Mouse (Mus musculus) lung, embryonic 16.5 days (tissue): Measurements from ENCODE around the gene Cmtm2b. TPM values are rescaled to one million over a fixed set of nuclear protein-coding genes. Genes with fewer than 3 reads are reported as not detected.

Experiments used
- ATAC-seq: fragments of 200-750 bp; cut with Nextera tagmentation; 2 replicates; pipeline ENCODE4 v1.8.0; 2017; ENCODE audit warnings: low read depth, mild to moderate bottlenecking, moderate library complexity
- H3K27ac ChIP-seq: fragments of 300-500 bp; sonication (generic); 2 replicates; pipeline ENCODE4 v1.5.1; 2014; ENCODE audit warnings: mild to moderate bottlenecking, control low read depth, low read length
- H3K27me3 ChIP-seq: fragments of 300-500 bp; sonication (generic); 2 replicates; pipeline ENCODE4 v1.6.1; 2014; ENCODE audit warnings: low read depth, low read length, mixed read lengths; ENCODE audit not compliant: control insufficient read depth, insufficient read depth
- H3K36me3 ChIP-seq: fragments of 300-500 bp; sonication (generic); 2 replicates; pipeline ENCODE4 v1.6.1; 2014; ENCODE audit warnings: low read length; ENCODE audit not compliant: control insufficient read depth, insufficient read depth
- H3K4me1 ChIP-seq: fragments of 300-500 bp; sonication (generic); replicated peaks from 2 replicates; pipeline ENCODE4 v1.6.1; 2014; ENCODE audit warnings: low read length, mixed read lengths; ENCODE audit not compliant: control insufficient read depth, insufficient read depth
- H3K4me2 ChIP-seq: fragments of 300-500 bp; sonication (generic); 2 replicates; pipeline ENCODE4 v1.6.1; 2014; ENCODE audit warnings: low read depth, low read length, control low read depth
- H3K4me3 ChIP-seq: fragments of 300-500 bp; sonication (generic); 2 replicates; pipeline ENCODE4 v1.5.1; 2014; ENCODE audit warnings: mild to moderate bottlenecking, low read length, control low read depth
- H3K9ac ChIP-seq: fragments of 300-500 bp; sonication (generic); 2 replicates; pipeline ENCODE4 v1.6.1; 2014; ENCODE audit warnings: low read length, control low read depth
- H3K9me3 ChIP-seq: fragments of 300-500 bp; sonication (generic); 2 replicates; pipeline ENCODE4 v1.6.1; 2016; ENCODE audit warnings: low read length; ENCODE audit not compliant: control insufficient read depth
- WGBS: fragments of 180-500 bp; shearing (Covaris S2); extraction: QIAGEN DNeasy Blood & Tissue Kit; methylation state at CpG from one replicate; pipeline ENCODE4 v1.1.7; 2014; 5-methylcytosine and 5-hydroxymethylcytosine counted together
- polyA plus RNA-seq: library from polyadenylated mRNA; unstranded; fragments of >200 nt; fragmentation: Nextera tagmentation; extraction: Ambion mirVana; gene quantifications from 2 replicates; pipeline ENCODE4 v1.2.1, GENCODE M21; 2015

Cmtm2b gene
- polyA plus RNA-seq, 1 experiment from 2014 or later = not detected

GRCm38 (mm10) chr8:104340233-104341105 lies 18.4 kb downstream of the Cmtm2b start:
- peak overlapping the region; percentile 89 for H3K27ac ChIP-seq
- no peaks in the 10 kb centered on the region for H3K27me3 ChIP-seq
- 2% methylated on average over 47 of the region's 54 CpGs for WGBS
- H3K36me3 ChIP-seq = peaks cover 2% of the 10 kb centered on the region; the same call in 1 of the 2 replicates
- peaks cover 17% of the 10 kb centered on the region for H3K4me1 ChIP-seq
- ATAC-seq = peak; percentile 85
- H3K9ac ChIP-seq = peak overlapping the region; percentile 80
- H3K4me3 ChIP-seq = peak overlapping the region; percentile 63
- H3K9me3 ChIP-seq = no peaks in the 10 kb centered on the region; the same call in 1 of the 2 replicates
- peak overlapping the region; percentile 81 for H3K4me2 ChIP-seq

- Histone ChIP-seq H3K36me3 (peaks cover 2% of the 10 kb centered on the region; the same call in 1 of the 2 replicates), H3K4me2 (peak overlapping the region; percentile 81), H3K27ac (peak overlapping the region; percentile 89), H3K9ac (peak overlapping the region; percentile 80), H3K4me3 (peak overlapping the region; percentile 63), H3K4me1 (peaks cover 17% of the 10 kb centered on the region), H3K9me3 (no peaks in the 10 kb centered on the region; the same call in 1 of the 2 replicates), H3K27me3 (no peaks in the 10 kb centered on the region)
- WGBS = under 1% methylated on average over 24 of the region's 24 CpGs
- ATAC-seq = peak; percentile 69
Measured at GRCm38 (mm10) chr8:104341106-104341561, 19.1 kb downstream of the Cmtm2b start.

- Histone ChIP-seq H3K27me3 (no peaks in the 10 kb centered on the region), H3K4me1 (peaks cover 17% of the 10 kb centered on the region), H3K4me3 (peak overlapping the region; percentile 63), H3K36me3 (peaks cover 2% of the 10 kb centered on the region; the same call in 1 of the 2 replicates), H3K4me2 (peak overlapping the region; percentile 81), H3K27ac (peak overlapping the region; percentile 44), H3K9me3 (no peaks in the 10 kb centered on the region; the same call in 1 of the 2 replicates), H3K9ac (peak overlapping the region; percentile 80; the same call in 1 of the 2 replicates)
- ATAC-seq = no peak
- whole genome bisulfite sequencing = 41% methylated on average over 6 of the region's 6 CpGs
Measured at GRCm38 (mm10) chr8:104341678-104342077, 19.6 kb downstream of the Cmtm2b start.

- Histone ChIP-seq H3K4me1 (peaks cover 17% of the 10 kb centered on the region), H3K9me3 (no peaks in the 10 kb centered on the region), H3K4me2 (0 out of 2 replicates have a peak overlapping the region, but pooled peaks have one; percentile 13), H3K27ac (no peak overlapping the region), H3K9ac (no peak overlapping the region), H3K4me3 (no peak overlapping the region), H3K36me3 (peaks cover 2% of the 10 kb centered on the region; the same call in 1 of the 2 replicates), H3K27me3 (no peaks in the 10 kb centered on the region)
- 51% methylated on average over 5 of the region's 5 CpGs for WGBS
- no peak for ATAC-seq
Measured at GRCm38 (mm10) chr8:104342426-104342825, 20.4 kb downstream of the Cmtm2b start.

GRCm38 (mm10) chr8:104343957-104344356 lies 21.9 kb downstream of the Cmtm2b start:
- Histone ChIP-seq H3K4me1 (peaks cover 17% of the 10 kb centered on the region), H3K9me3 (no peaks in the 10 kb centered on the region), H3K27me3 (no peaks in the 10 kb centered on the region), H3K9ac (no peak overlapping the region), H3K36me3 (peaks cover 2% of the 10 kb centered on the region; the same call in 1 of the 2 replicates), H3K4me3 (no peak overlapping the region), H3K27ac (no peak overlapping the region), H3K4me2 (no peak overlapping the region)
- WGBS = 12% methylated on average over 7 of the region's 7 CpGs
- 0 out of 2 replicates have a peak, but pooled peaks have one; percentile 15 for ATAC-seq

- ATAC-seq = no peak
- no peak overlapping the region for H3K4me3 ChIP-seq
- no peak overlapping the region for H3K4me2 ChIP-seq
- no peaks in the 10 kb centered on the region for H3K27me3 ChIP-seq
- no peak overlapping the region for H3K9ac ChIP-seq
- peaks cover 14% of the 10 kb centered on the region for H3K4me1 ChIP-seq
- H3K27ac ChIP-seq = no peak overlapping the region
- WGBS = 80% methylated on average over 5 of the region's 5 CpGs
- peaks cover 2% of the 10 kb centered on the region; the same call in 1 of the 2 replicates for H3K36me3 ChIP-seq
- H3K9me3 ChIP-seq = no peaks in the 10 kb centered on the region
Measured at GRCm38 (mm10) chr8:104344622-104345021, 22.6 kb downstream of the Cmtm2b start.

- Histone ChIP-seq H3K36me3 (peaks cover 2% of the 10 kb centered on the region; the same call in 1 of the 2 replicates), H3K9me3 (no peaks in the 10 kb centered on the region), H3K4me2 (no peak overlapping the region), H3K9ac (no peak overlapping the region), H3K27ac (no peak overlapping the region), H3K27me3 (no peaks in the 10 kb centered on the region), H3K4me1 (peaks cover 6% of the 10 kb centered on the region), H3K4me3 (no peak overlapping the region)
- WGBS = 56% methylated on average over 12 of the region's 12 CpGs
- no peak for ATAC-seq
Measured at GRCm38 (mm10) chr8:104346706-104347105, 24.7 kb downstream of the Cmtm2b start.

- no peak overlapping the region for H3K27ac ChIP-seq
- no peak overlapping the region for H3K9ac ChIP-seq
- ATAC-seq = no peak
- H3K4me3 ChIP-seq = no peak overlapping the region
- H3K27me3 ChIP-seq = no peaks in the 10 kb centered on the region
- peaks cover 2% of the 10 kb centered on the region; the same call in 1 of the 2 replicates for H3K36me3 ChIP-seq
- WGBS = 71% methylated on average over 5 of the region's 5 CpGs
- no peaks in the 10 kb centered on the region for H3K4me1 ChIP-seq
- H3K9me3 ChIP-seq = no peaks in the 10 kb centered on the region
- H3K4me2 ChIP-seq = no peak overlapping the region
Measured at GRCm38 (mm10) chr8:104348971-104349370, 26.9 kb downstream of the Cmtm2b start.

GRCm38 (mm10) chr8:104350047-104350446 lies 28.0 kb downstream of the Cmtm2b start:
- WGBS = 69% methylated on average over 13 of the region's 13 CpGs
- ATAC-seq = no peak
- Histone ChIP-seq H3K27ac (no peak overlapping the region), H3K9me3 (no peaks in the 10 kb centered on the region), H3K27me3 (no peaks in the 10 kb centered on the region), H3K36me3 (peaks cover 2% of the 10 kb centered on the region; the same call in 1 of the 2 replicates), H3K9ac (no peak overlapping the region), H3K4me2 (no peak overlapping the region), H3K4me1 (no peaks in the 10 kb centered on the region), H3K4me3 (no peak overlapping the region)
